Mouse (Mus musculus): ENCODE data around the gene Cyp2f2. TPM values are rescaled to one million over a fixed set of nuclear protein-coding genes. Genes with fewer than 3 reads are reported as not detected.

The Cyp2f2 gene
- polyA plus RNA-seq (2012; rRNA removed), result 19.2 and 24.7 TPM in 2 replicates

DNA sequence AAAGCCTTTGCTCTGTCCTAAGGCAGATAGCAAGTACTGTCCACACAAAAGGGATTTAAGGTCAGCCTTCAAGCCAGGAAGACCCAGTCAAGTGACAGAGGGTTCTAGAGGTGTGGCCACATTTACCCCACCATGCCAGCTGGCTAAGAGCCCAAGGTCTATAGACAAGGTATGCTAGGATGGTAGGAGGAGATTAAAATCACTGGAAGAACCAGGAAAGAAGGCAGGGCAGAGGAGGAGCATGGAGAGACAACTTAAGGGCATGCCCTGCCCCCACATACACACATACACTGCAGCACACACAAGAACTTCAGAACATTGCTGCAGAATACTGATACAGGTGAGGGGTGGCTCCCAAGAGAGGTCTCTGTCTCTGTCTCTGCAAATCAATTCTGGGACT, at the start of gene Cyp2f2:
Gene Cyp2f2 (plus strand): TSS at position 234 of the 400 bp plus-strand sequence.
- no peak for TF ChIP-seq CTCF (IDR thresholded peaks at IDR 0.05; ENCODE audit: borderline replicate concordance, control insufficient read depth, extremely low read depth, insufficient read depth, low read length, poor library complexity)
- no peak for TF ChIP-seq POLR2A (IDR thresholded peaks at IDR 0.05; ENCODE audit: control insufficient read depth, extremely low read depth, insufficient read depth, low read length, poor library complexity)
- H3K27ac ChIP-seq (ENCODE audit: control insufficient read depth, insufficient read depth, low read length), result no peak within 1 kb of the TSS
- DNase-seq, result no peak
- H3K4me1 ChIP-seq (replicated peaks; ENCODE audit: control insufficient read depth, insufficient read depth, low read length), result no peaks in the 10 kb centered on the region
- no peaks in the 10 kb centered on the region for H3K36me3 ChIP-seq (ENCODE audit: control insufficient read depth, insufficient read depth, low read length)
- no peak within 1 kb of the TSS for H3K4me3 ChIP-seq (ENCODE audit: control insufficient read depth, insufficient read depth, low read length)
- no peaks in the 10 kb centered on the region for H3K27me3 ChIP-seq (ENCODE audit: control insufficient read depth, insufficient read depth, low read length)

DNA sequence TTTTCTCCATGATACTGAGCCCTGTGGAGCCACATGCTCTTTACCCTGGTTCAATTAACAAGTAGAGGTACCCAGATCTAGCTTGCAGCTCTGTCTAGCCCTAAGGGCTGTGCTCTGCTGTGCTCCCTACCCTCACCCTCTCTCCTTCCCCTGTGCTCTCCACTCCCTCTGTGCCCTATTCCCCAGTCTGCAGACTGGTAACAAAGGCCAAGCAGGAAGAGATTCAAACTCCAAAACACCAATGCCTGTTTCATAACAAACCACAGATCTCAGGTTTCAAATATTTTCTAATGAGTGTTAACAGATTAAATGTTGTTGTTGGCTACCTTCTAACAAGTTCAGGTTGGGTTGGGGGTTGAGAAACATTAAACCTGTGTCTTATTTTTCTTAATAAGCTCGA, 41.1 kb upstream of the Cyp2f2 start:
- DNase-seq, result no peak
- no peaks in the 10 kb centered on the region for H3K27me3 ChIP-seq (ENCODE audit: control insufficient read depth, insufficient read depth, low read length)
- H3K4me1 ChIP-seq (replicated peaks; ENCODE audit: control insufficient read depth, insufficient read depth, low read length), result no peaks in the 10 kb centered on the region
- H3K4me3 ChIP-seq (ENCODE audit: control insufficient read depth, insufficient read depth, low read length), result no peak overlapping the region
- H3K36me3 ChIP-seq (ENCODE audit: control insufficient read depth, insufficient read depth, low read length), result no peaks in the 10 kb centered on the region
- TF ChIP-seq CTCF (IDR thresholded peaks at IDR 0.05; ENCODE audit: borderline replicate concordance, control insufficient read depth, extremely low read depth, insufficient read depth, low read length, poor library complexity) (no peak), POLR2A (IDR thresholded peaks at IDR 0.05; ENCODE audit: control insufficient read depth, extremely low read depth, insufficient read depth, low read length, poor library complexity) (no peak)
- 78% methylated on average over 1 of the region's 1 CpGs for WGBS
- no peak overlapping the region for H3K27ac ChIP-seq (ENCODE audit: control insufficient read depth, insufficient read depth, low read length)

DNA sequence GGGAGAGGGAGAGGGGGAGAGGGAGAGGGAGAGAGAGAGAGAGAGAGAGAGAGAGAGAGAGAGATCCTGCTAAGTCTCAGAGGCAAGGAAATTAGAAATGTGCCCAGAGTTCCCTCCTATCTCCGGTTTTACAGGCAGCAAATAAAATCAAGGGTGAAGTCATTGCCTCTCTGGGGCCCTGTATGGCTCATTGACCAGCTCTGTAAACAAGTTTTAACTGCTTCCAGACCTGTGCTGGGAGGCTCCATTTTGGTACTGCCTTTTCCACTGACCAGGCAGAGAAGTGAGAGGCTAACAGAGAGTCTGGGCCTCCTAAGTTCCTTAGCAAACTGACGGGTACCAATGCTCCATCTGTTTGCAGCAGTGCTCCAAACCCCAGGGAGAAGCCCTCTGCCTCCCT, 38.1 kb upstream of the Cyp2f2 start:
- no peaks in the 10 kb centered on the region for H3K27me3 ChIP-seq (ENCODE audit: control insufficient read depth, insufficient read depth, low read length)
- no peak overlapping the region for H3K4me3 ChIP-seq (ENCODE audit: control insufficient read depth, insufficient read depth, low read length)
- H3K4me1 ChIP-seq (replicated peaks; ENCODE audit: control insufficient read depth, insufficient read depth, low read length), result no peaks in the 10 kb centered on the region
- TF ChIP-seq POLR2A (IDR thresholded peaks at IDR 0.05; ENCODE audit: control insufficient read depth, extremely low read depth, insufficient read depth, low read length, poor library complexity), result no peak
- 78% methylated on average over 2 of the region's 2 CpGs for WGBS
- H3K36me3 ChIP-seq (ENCODE audit: control insufficient read depth, insufficient read depth, low read length), result no peaks in the 10 kb centered on the region
- H3K27ac ChIP-seq (ENCODE audit: control insufficient read depth, insufficient read depth, low read length), result no peak overlapping the region
- DNase-seq, result no peak

DNA sequence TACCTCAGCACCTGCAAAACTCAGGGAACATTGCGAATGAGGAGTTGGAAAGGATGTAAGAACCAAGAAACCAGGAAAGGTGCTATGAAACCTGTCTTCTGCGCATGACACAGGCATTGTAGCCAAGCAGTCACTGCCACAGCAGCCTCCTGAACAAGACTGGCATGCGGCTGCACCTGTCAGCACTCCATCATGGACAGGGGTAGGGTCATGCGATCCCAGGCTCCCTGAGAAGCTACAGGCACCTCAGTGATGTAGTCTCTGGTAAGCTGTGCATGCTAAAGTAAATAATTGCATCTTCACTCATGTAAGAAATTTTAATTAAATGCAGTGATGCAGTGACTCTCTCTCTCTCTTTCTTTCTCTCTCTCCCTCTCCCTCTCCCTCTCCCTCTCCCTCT, 28.7 kb upstream of the Cyp2f2 start:
- no peak for TF ChIP-seq POLR2A (IDR thresholded peaks at IDR 0.05; ENCODE audit: control insufficient read depth, extremely low read depth, insufficient read depth, low read length, poor library complexity)
- no peak for TF ChIP-seq CTCF (IDR thresholded peaks at IDR 0.05; ENCODE audit: borderline replicate concordance, control insufficient read depth, extremely low read depth, insufficient read depth, low read length, poor library complexity)
- WGBS, result 89% methylated on average over 4 of the region's 4 CpGs
- Histone ChIP-seq H3K4me3 (ENCODE audit: control insufficient read depth, insufficient read depth, low read length) (no peak overlapping the region), H3K36me3 (ENCODE audit: control insufficient read depth, insufficient read depth, low read length) (no peaks in the 10 kb centered on the region), H3K27me3 (ENCODE audit: control insufficient read depth, insufficient read depth, low read length) (no peaks in the 10 kb centered on the region), H3K4me1 (replicated peaks; ENCODE audit: control insufficient read depth, insufficient read depth, low read length) (no peaks in the 10 kb centered on the region), H3K27ac (ENCODE audit: control insufficient read depth, insufficient read depth, low read length) (no peak overlapping the region)
- no peak for DNase-seq

DNA sequence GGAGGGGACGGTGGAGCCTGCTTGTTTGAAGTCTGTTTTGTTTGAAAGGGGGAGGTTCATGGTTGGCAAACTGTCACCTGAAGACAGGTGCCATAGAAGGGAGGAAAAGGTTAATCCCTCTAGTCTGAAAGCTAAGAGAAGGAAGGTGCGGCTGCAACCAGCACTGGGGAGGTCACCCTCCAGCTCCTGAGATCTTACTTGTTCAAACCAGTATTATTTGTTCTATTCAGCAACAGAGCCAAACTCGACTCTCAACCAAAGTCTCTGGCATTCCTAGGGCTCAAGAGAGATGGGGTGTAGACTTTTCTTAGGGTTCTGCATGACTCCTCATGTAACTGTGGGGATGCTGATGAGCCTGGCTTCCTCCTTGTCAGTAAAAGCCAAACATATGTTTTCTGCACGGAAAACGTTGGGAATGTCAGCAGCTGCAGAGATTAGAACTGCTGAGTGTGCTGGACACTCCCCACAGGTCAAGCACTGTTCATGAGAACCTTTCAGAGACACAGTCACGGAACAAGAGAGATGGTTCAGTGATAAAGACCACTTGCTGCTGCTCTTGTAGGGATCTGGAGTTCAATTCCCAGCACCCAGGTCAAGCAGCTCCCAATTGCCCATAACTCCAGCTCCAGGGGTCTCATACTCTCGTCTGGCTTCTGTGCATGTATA, 27.5 kb upstream of the Cyp2f2 start:
- TF ChIP-seq CTCF (IDR thresholded peaks at IDR 0.05; ENCODE audit: borderline replicate concordance, control insufficient read depth, extremely low read depth, insufficient read depth, low read length, poor library complexity) (no peak), POLR2A (IDR thresholded peaks at IDR 0.05; ENCODE audit: control insufficient read depth, extremely low read depth, insufficient read depth, low read length, poor library complexity) (no peak)
- 78% methylated on average over 7 of the region's 7 CpGs for WGBS

DNA sequence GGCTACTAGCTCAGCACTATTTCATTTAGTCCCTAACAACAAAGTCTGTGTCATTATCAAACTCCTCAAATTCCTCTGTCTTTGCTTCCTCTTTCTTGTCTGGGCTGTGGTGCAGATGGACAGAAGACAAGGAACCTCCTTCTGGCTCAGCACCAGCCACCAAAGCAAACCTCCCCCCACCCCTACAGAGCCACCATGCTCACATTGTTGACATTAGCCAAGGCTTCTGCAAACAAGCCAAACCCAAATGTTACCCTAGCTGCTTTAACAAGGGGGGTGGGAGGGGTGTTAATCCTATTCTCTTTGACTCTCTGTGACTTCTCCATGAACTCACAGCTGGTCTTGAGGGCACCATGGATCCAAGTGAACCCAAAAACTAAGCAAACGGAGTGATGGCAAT, 26.8 kb upstream of the Cyp2f2 start:
- 84% methylated on average over 1 of the region's 1 CpGs for WGBS
- Histone ChIP-seq H3K27me3 (ENCODE audit: control insufficient read depth, insufficient read depth, low read length) (no peaks in the 10 kb centered on the region), H3K36me3 (ENCODE audit: control insufficient read depth, insufficient read depth, low read length) (no peaks in the 10 kb centered on the region), H3K27ac (ENCODE audit: control insufficient read depth, insufficient read depth, low read length) (no peak overlapping the region), H3K4me3 (ENCODE audit: control insufficient read depth, insufficient read depth, low read length) (no peak overlapping the region), H3K4me1 (replicated peaks; ENCODE audit: control insufficient read depth, insufficient read depth, low read length) (no peaks in the 10 kb centered on the region)
- DNase-seq, result no peak
- TF ChIP-seq CTCF (IDR thresholded peaks at IDR 0.05; ENCODE audit: borderline replicate concordance, control insufficient read depth, extremely low read depth, insufficient read depth, low read length, poor library complexity) (no peak), POLR2A (IDR thresholded peaks at IDR 0.05; ENCODE audit: control insufficient read depth, extremely low read depth, insufficient read depth, low read length, poor library complexity) (no peak)

More for the DNA sequence above, 27.5 kb upstream of the Cyp2f2 start:
- H3K27me3 ChIP-seq (ENCODE audit: control insufficient read depth, insufficient read depth, low read length), result no peaks in the 10 kb centered on the region
- no peak for DNase-seq
- H3K4me3 ChIP-seq (ENCODE audit: control insufficient read depth, insufficient read depth, low read length), result no peak overlapping the region
- H3K4me1 ChIP-seq (replicated peaks; ENCODE audit: control insufficient read depth, insufficient read depth, low read length), result no peaks in the 10 kb centered on the region
- H3K36me3 ChIP-seq (ENCODE audit: control insufficient read depth, insufficient read depth, low read length), result no peaks in the 10 kb centered on the region
- H3K27ac ChIP-seq (ENCODE audit: control insufficient read depth, insufficient read depth, low read length), result no peak overlapping the region

DNA sequence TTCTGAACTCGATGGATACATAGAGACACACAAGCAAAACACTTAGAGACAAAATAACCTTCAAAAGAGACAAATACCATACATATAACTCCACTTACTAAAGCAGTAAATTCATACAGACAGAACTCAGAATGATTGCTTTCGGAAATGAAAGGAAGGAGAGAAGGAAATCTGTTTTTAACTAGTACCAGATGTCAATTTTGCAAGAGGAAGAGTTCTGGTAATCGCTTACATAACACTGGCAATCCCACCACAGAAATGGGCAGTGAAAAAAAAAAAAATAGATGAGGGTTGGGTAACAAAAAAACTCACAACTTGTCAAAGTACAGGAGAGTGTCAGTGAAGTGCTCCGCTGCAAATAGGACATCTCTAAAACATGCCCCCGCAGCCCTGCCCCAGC, 14.8 kb upstream of the Cyp2f2 start:
- DNase-seq, result no peak
- H3K4me1 ChIP-seq (replicated peaks; ENCODE audit: control insufficient read depth, insufficient read depth, low read length), result no peaks in the 10 kb centered on the region
- no peaks in the 10 kb centered on the region for H3K36me3 ChIP-seq (ENCODE audit: control insufficient read depth, insufficient read depth, low read length)
- TF ChIP-seq CTCF (IDR thresholded peaks at IDR 0.05; ENCODE audit: borderline replicate concordance, control insufficient read depth, extremely low read depth, insufficient read depth, low read length, poor library complexity) (no peak), POLR2A (IDR thresholded peaks at IDR 0.05; ENCODE audit: control insufficient read depth, extremely low read depth, insufficient read depth, low read length, poor library complexity) (no peak)
- WGBS, result 27% methylated on average over 5 of the region's 5 CpGs
- H3K27me3 ChIP-seq (ENCODE audit: control insufficient read depth, insufficient read depth, low read length), result no peaks in the 10 kb centered on the region
- no peak overlapping the region for H3K27ac ChIP-seq (ENCODE audit: control insufficient read depth, insufficient read depth, low read length)
- H3K4me3 ChIP-seq (ENCODE audit: control insufficient read depth, insufficient read depth, low read length), result no peak overlapping the region
